Mouse (Mus musculus): ENCODE data around the gene Olfm1. TPM values are rescaled to one million over a fixed set of nuclear protein-coding genes. Genes with fewer than 3 reads are reported as not detected.

Gene Olfm1
- polyA plus RNA-seq, 1 experiment from 2014 or later: 14.8 TPM

Other genes with a start within 250 kb of the Olfm1 start
- gene Fcnb, start 108.1 kb upstream of the Olfm1 start, polyA plus RNA-seq (2015; fragmentation: Nextera tagmentation; extraction: Ambion mirVana): 1.8 and 2.5 TPM in 2 replicates